Mouse (Mus musculus): Measurements from ENCODE around the gene Smpx. TPM values are rescaled to one million over a fixed set of nuclear protein-coding genes. Genes with fewer than 3 reads are reported as not detected.

The Smpx gene
- total RNA-seq, 2 experiments from 2014 or later: not detected

Other genes with a start within 250 kb of the Smpx start
- gene Sms, start 206.6 kb upstream of the Smpx start, total RNA-seq (2021): 100 to 1,000 TPM in 1 of 2 experiments, 10 to 100 TPM in 1; 82.0 to 102 TPM
- gene Yy2, start 129.9 kb upstream of the Smpx start, total RNA-seq (2021): 1 to 10 TPM in 1 of 2 experiments, not detected in 1; 1.2 TPM
- gene Mbtps2, start 100.2 kb upstream of the Smpx start, total RNA-seq (2021): 10 to 100 TPM; 27.2 to 32.2 TPM
- not detected for gene Klhl34, start 119.5 kb downstream of the Smpx start, total RNA-seq (2021)